Mouse (Mus musculus): ENCODE results near the gene Rfc2. TPM values are rescaled to one million over a fixed set of nuclear protein-coding genes. Genes with fewer than 3 reads are reported as not detected.

Rfc2 gene
- total and polyA plus RNA-seq, 3 experiments: 304 to 424 TPM; not detected in 1

DNA sequence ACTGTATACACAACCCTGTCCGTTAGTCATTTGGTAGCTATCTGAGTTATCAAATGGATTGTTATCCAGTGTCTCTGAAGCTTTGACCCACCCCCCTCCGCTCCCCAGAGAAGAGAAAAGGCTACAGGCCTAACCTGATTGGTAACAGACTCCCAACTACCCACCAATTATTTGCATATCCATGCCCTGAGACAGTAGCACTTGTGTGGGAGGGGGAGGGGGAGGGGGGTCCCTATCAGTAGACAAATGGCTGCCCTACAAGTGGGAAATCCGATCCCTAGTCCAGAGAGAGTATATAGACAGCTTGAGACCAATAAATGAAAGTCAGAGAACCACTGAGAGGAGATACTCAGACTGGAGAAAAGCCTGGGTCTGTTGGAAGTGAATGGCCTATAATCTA lies 13.1 kb upstream of the Rfc2 start:
- H3K9ac ChIP-seq (ENCODE audit: control insufficient read depth, low read depth, low read length, poor library complexity, severe bottlenecking): no peak overlapping the region
- TF ChIP-seq HCFC1 (IDR thresholded peaks at IDR 0.05; ENCODE audit: low read depth, low read length) (no peak), TAL1 (IDR thresholded peaks at IDR 0.05; ENCODE audit: low read length) (no peak), SIN3A (IDR thresholded peaks at IDR 0.05; ENCODE audit: low read length) (no peak), ZKSCAN1 (IDR thresholded peaks at IDR 0.05; ENCODE audit: low read depth, low read length) (no peak), ZNF384 (IDR thresholded peaks at IDR 0.05; ENCODE audit: low read depth, low read length) (no peak), BHLHE40 (IDR thresholded peaks at IDR 0.05; ENCODE audit: borderline replicate concordance, low read depth, low read length) (no peak), MXI1 (IDR thresholded peaks at IDR 0.05; ENCODE audit: low read depth, low read length) (no peak), MYB (IDR thresholded peaks at IDR 0.05; ENCODE audit: low read depth, low read length) (no peak)
- DNase-seq (ENCODE audit: low read depth, low spot score): no peak
- no peaks in the 10 kb centered on the region for H3K9me3 ChIP-seq (replicated peaks; ENCODE audit: insufficient read depth, low read length)
- H3K27ac ChIP-seq (ENCODE audit: control insufficient read depth, low read depth, low read length): no peak overlapping the region
- no peaks in the 10 kb centered on the region for H3K27me3 ChIP-seq (ENCODE audit: control insufficient read depth in 1 of 2, insufficient read depth in 2 of 2, low read length in 2 of 2)
- H3K36me3 ChIP-seq (ENCODE audit: control insufficient read depth in 1 of 2, insufficient read depth in 2 of 2, low read length in 2 of 2): peaks cover 0 to 6% of the 10 kb centered on the region in 2 experiments; a peak in 2 of 4 replicates
- no peak overlapping the region for H3K4me3 ChIP-seq (ENCODE audit: control insufficient read depth in 1 of 2, insufficient read depth in 1 of 2, low read depth in 2 of 2, low read length in 2 of 2)
- H3K79me2 ChIP-seq (ENCODE audit: control insufficient read depth, insufficient read depth, low read length, poor library complexity): no peaks in the 10 kb centered on the region
- H3K4me1 ChIP-seq (ENCODE audit: control insufficient read depth in 1 of 2, insufficient read depth in 2 of 2, low read length in 2 of 2): peaks cover 4 to 8% of the 10 kb centered on the region in 2 experiments

DNA sequence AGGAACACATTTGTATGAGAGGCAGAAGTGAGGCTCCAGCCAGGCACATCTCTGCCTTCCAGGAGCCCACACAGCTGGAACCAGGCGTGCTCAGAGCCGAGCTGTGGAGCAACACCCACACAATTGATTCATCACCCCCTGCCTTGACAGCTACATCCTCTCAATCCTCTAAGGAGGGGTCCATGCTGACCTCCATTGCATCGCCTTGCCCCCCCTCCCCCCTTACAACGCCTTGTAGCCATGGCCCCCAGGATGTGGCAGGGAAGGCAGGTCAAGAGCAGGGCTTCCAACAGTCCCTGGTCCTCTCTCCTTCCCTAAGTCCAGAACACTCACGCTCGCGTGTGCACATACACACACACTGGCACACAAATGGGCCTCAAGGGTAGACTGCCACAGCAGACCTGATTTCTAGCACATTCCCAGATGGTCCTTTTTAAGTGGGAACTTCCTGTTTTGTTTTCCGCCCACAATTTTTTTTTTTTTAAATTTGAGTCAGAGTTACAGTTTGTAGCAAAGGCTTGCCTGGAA lies 12.1 kb upstream of the Rfc2 start:
- Histone ChIP-seq H3K9me3 (replicated peaks; ENCODE audit: insufficient read depth, low read length) (no peaks in the 10 kb centered on the region), H3K4me3 (ENCODE audit: control insufficient read depth in 1 of 2, insufficient read depth in 1 of 2, low read depth in 2 of 2, low read length in 2 of 2) (no peak overlapping the region), H3K27ac (ENCODE audit: control insufficient read depth, low read depth, low read length) (no peak overlapping the region), H3K79me2 (ENCODE audit: control insufficient read depth, insufficient read depth, low read length, poor library complexity) (no peaks in the 10 kb centered on the region), H3K27me3 (ENCODE audit: control insufficient read depth in 1 of 2, insufficient read depth in 2 of 2, low read length in 2 of 2) (no peaks in the 10 kb centered on the region), H3K9ac (ENCODE audit: control insufficient read depth, low read depth, low read length, poor library complexity, severe bottlenecking) (no peak overlapping the region), H3K4me1 (ENCODE audit: control insufficient read depth in 1 of 2, insufficient read depth in 2 of 2, low read length in 2 of 2) (peaks cover 4 to 11% of the 10 kb centered on the region in 2 experiments), H3K36me3 (ENCODE audit: control insufficient read depth in 1 of 2, insufficient read depth in 2 of 2, low read length in 2 of 2) (peaks cover 0 to 6% of the 10 kb centered on the region in 2 experiments; a peak in 2 of 4 replicates)
- peak; percentile 76 for TF ChIP-seq ZNF384 (IDR thresholded peaks at IDR 0.05; ENCODE audit: low read depth, low read length)
- TF ChIP-seq USF2 (IDR thresholded peaks at IDR 0.05; ENCODE audit: borderline replicate concordance in 1 of 2, insufficient read depth in 1 of 2, low read depth in 1 of 2, low read length in 2 of 2): no peak
- no peak for TF ChIP-seq CHD2 (IDR thresholded peaks at IDR 0.05; ENCODE audit: low read length)
- DNase-seq (ENCODE audit: low read depth, low spot score): no peak

DNA sequence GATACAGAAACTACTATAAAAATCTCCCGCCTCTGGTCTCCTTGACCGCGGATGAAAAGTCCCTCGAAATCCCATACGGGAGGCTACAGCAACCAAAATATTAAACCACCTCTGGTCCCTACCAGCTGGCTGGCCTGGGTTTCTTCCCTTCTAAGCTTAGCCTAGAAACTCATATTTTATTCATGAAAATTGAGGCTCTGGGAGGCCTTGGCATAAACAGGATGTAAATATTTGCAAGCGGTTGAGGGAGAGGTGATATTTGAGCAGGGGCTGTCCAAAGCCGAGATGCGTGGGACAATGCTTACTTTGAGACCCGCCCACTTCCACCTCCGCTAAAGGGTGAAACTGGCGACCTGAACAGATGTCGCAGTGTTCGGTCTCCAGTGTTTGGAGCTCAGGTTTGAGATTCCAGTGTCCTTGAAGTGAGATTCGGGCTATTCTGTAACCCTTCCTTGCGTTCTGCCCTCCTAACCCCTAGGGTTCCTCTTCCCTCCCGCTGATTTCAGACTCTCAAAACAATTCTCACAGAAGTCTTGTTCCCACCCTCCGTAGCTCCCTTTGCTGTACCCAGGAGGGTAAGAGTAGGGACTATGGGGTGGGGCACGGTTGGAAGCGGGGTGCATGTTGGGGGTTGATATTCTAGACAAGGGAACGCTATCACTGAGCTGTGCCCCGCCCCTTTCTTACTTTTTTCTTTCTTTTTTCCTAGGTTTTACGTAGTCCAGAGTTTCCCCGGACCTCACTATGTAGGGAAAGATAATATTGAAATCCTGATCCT lies 9.2 kb upstream of the Rfc2 start:
- no peaks in the 10 kb centered on the region for H3K79me2 ChIP-seq (ENCODE audit: control insufficient read depth, insufficient read depth, low read length, poor library complexity)
- H3K36me3 ChIP-seq (ENCODE audit: control insufficient read depth in 1 of 2, insufficient read depth in 2 of 2, low read length in 2 of 2): peaks cover 0 to 7% of the 10 kb centered on the region in 2 experiments; a peak in 2 of 4 replicates
- peak overlapping the region; percentile 50 for H3K27ac ChIP-seq (ENCODE audit: control insufficient read depth, low read depth, low read length)
- no peaks in the 10 kb centered on the region for H3K27me3 ChIP-seq (ENCODE audit: control insufficient read depth in 1 of 2, insufficient read depth in 2 of 2, low read length in 2 of 2)
- DNase-seq (ENCODE audit: low read depth, low spot score): peak; percentile 85
- peaks cover 4 to 8% of the 10 kb centered on the region in 2 experiments for H3K4me1 ChIP-seq (ENCODE audit: control insufficient read depth in 1 of 2, insufficient read depth in 2 of 2, low read length in 2 of 2)
- H3K4me3 ChIP-seq (ENCODE audit: control insufficient read depth in 1 of 2, insufficient read depth in 1 of 2, low read depth in 2 of 2, low read length in 2 of 2): peak overlapping the region; percentile 54 to 58
- H3K9ac ChIP-seq (ENCODE audit: control insufficient read depth, low read depth, low read length, poor library complexity, severe bottlenecking): peak overlapping the region; percentile 47
- H3K9me3 ChIP-seq (replicated peaks; ENCODE audit: insufficient read depth, low read length): no peaks in the 10 kb centered on the region
- peak; percentile 70 for TF ChIP-seq HCFC1 (IDR thresholded peaks at IDR 0.05; ENCODE audit: low read depth, low read length)
- peak; percentile 53; the same call in 1 of the 2 replicates for TF ChIP-seq E2F4 (IDR thresholded peaks at IDR 0.05; ENCODE audit: borderline replicate concordance, low read depth, low read length)
- no peak for TF ChIP-seq UBTF (IDR thresholded peaks at IDR 0.05; ENCODE audit: borderline replicate concordance, insufficient read depth, low read depth, low read length)
- TF ChIP-seq MAX (IDR thresholded peaks at IDR 0.05; ENCODE audit: low read length): peak; percentile 59; the same call in 1 of the 2 replicates
- peak; percentile 98 for TF ChIP-seq SIN3A (IDR thresholded peaks at IDR 0.05; ENCODE audit: low read length)
- 0 out of 2 replicates have a peak, but pooled peaks have one; percentile 13 for TF ChIP-seq TBP (IDR thresholded peaks at IDR 0.05; ENCODE audit: low read depth, low read length)
- peak; percentile 37; the same call in 1 of the 2 replicates for TF ChIP-seq MXI1 (IDR thresholded peaks at IDR 0.05; ENCODE audit: low read depth, low read length)
- TF ChIP-seq ETS1 (IDR thresholded peaks at IDR 0.05; ENCODE audit: low read depth, low read length): peak; percentile 74
- TF ChIP-seq ZC3H11A (IDR thresholded peaks at IDR 0.05; ENCODE audit: low read depth, low read length): no peak
- TF ChIP-seq USF1 (IDR thresholded peaks at IDR 0.05; ENCODE audit: low read depth, low read length): no peak
- peak; percentile 20; the same call in 1 of the 2 replicates for TF ChIP-seq TCF12 (IDR thresholded peaks at IDR 0.05; ENCODE audit: low read depth, low read length)
- no peak for TF ChIP-seq POLR2AphosphoS5 (IDR thresholded peaks at IDR 0.05; ENCODE audit: borderline replicate concordance, low read depth, low read length)
- no peak for TF ChIP-seq CHD1 (IDR thresholded peaks at IDR 0.05; ENCODE audit: low read depth, low read length)
- peak; percentile 7; the same call in 1 of the 2 replicates for TF ChIP-seq ELF1 (IDR thresholded peaks at IDR 0.05; ENCODE audit: low read depth, low read length)
- TF ChIP-seq MAZ (IDR thresholded peaks at IDR 0.05; ENCODE audit: low read depth, low read length): peak; percentile 49; the same call in 1 of the 2 replicates
- TF ChIP-seq SMC3 (IDR thresholded peaks at IDR 0.05; ENCODE audit: low read depth, low read length): no peak

Measured in MEL (cell line).